Mouse (Mus musculus): Measurements from ENCODE around the gene Rbbp5. TPM values are rescaled to one million over a fixed set of nuclear protein-coding genes. Genes with fewer than 3 reads are reported as not detected.

Gene Rbbp5
- polyA plus RNA-seq, 1 experiment from 2014 or later: 16.5 TPM

GRCm38 (mm10) chr1:132436960-132437359, 40.2 kb upstream of the Rbbp5 start:
- H3K9ac ChIP-seq (replicated peaks; ENCODE audit: low read depth): no peak overlapping the region
- H3K36me3 ChIP-seq (ENCODE audit: insufficient read depth, low read length): peaks cover 8% of the 10 kb centered on the region
- TF ChIP-seq CTCF (IDR thresholded peaks at IDR 0.05): no peak
- no peak for TF ChIP-seq EP300 (IDR thresholded peaks at IDR 0.05)
- 77% methylated on average over 1 of the region's 1 CpGs for WGBS
- no peak overlapping the region for H3K4me2 ChIP-seq (replicated peaks; ENCODE audit: low read depth, low read length)
- H3K27me3 ChIP-seq (replicated peaks; ENCODE audit: insufficient read depth, low read length): no peaks in the 10 kb centered on the region
- H3K4me1 ChIP-seq (ENCODE audit: insufficient read depth, low read depth, low read length): peaks cover 9% of the 10 kb centered on the region
- DNase-seq (ENCODE audit: low spot score) (no peak), ATAC-seq (0 out of 2 replicates have a peak, but pooled peaks have one; percentile 11)
- no peaks in the 10 kb centered on the region for H3K9me3 ChIP-seq (ENCODE audit: low read length)
- no peak overlapping the region; the same call in 1 of the 2 replicates for H3K27ac ChIP-seq (ENCODE audit: low read length)
- H3K4me3 ChIP-seq (ENCODE audit: low read depth, low read length): no peak overlapping the region

- ATAC-seq (no peak), DNase-seq (ENCODE audit: low spot score) (no peak)
- WGBS: 77% methylated on average over 5 of the region's 5 CpGs
- peaks cover 9% of the 10 kb centered on the region for H3K4me1 ChIP-seq (ENCODE audit: insufficient read depth, low read depth, low read length)
- TF ChIP-seq CTCF (IDR thresholded peaks at IDR 0.05) (no peak), EP300 (IDR thresholded peaks at IDR 0.05) (no peak)
- H3K36me3 ChIP-seq (ENCODE audit: insufficient read depth, low read length): peaks cover 8% of the 10 kb centered on the region
- H3K9ac ChIP-seq (replicated peaks; ENCODE audit: low read depth): no peak overlapping the region
- no peaks in the 10 kb centered on the region for H3K27me3 ChIP-seq (replicated peaks; ENCODE audit: insufficient read depth, low read length)
- no peak overlapping the region for H3K27ac ChIP-seq (ENCODE audit: low read length)
- no peak overlapping the region for H3K4me2 ChIP-seq (replicated peaks; ENCODE audit: low read depth, low read length)
- H3K9me3 ChIP-seq (ENCODE audit: low read length): no peaks in the 10 kb centered on the region
- H3K4me3 ChIP-seq (ENCODE audit: low read depth, low read length): no peak overlapping the region
These were observed 39.8 kb upstream of the Rbbp5 start for GRCm38 (mm10) chr1:132437389-132437788.

- H3K4me3 ChIP-seq (ENCODE audit: low read depth, low read length): no peak overlapping the region
- ATAC-seq: no peak
- no peaks in the 10 kb centered on the region for H3K27me3 ChIP-seq (replicated peaks; ENCODE audit: insufficient read depth, low read length)
- no peak overlapping the region for H3K27ac ChIP-seq (ENCODE audit: low read length)
- peak; percentile 40; the same call in 1 of the 2 replicates for TF ChIP-seq CTCF (IDR thresholded peaks at IDR 0.05)
- TF ChIP-seq EP300 (IDR thresholded peaks at IDR 0.05): no peak
- DNase-seq (ENCODE audit: low spot score): no peak
- H3K9me3 ChIP-seq (ENCODE audit: low read length): no peaks in the 10 kb centered on the region
- H3K4me1 ChIP-seq (ENCODE audit: insufficient read depth, low read depth, low read length): no peaks in the 10 kb centered on the region
- no peak overlapping the region for H3K9ac ChIP-seq (replicated peaks; ENCODE audit: low read depth)
- no peak overlapping the region for H3K4me2 ChIP-seq (replicated peaks; ENCODE audit: low read depth, low read length)
- WGBS: 70% methylated on average over 1 of the region's 1 CpGs
- H3K36me3 ChIP-seq (ENCODE audit: insufficient read depth, low read length): peaks cover 8% of the 10 kb centered on the region
These were observed 36.2 kb upstream of the Rbbp5 start for GRCm38 (mm10) chr1:132440896-132441435.

DNA sequence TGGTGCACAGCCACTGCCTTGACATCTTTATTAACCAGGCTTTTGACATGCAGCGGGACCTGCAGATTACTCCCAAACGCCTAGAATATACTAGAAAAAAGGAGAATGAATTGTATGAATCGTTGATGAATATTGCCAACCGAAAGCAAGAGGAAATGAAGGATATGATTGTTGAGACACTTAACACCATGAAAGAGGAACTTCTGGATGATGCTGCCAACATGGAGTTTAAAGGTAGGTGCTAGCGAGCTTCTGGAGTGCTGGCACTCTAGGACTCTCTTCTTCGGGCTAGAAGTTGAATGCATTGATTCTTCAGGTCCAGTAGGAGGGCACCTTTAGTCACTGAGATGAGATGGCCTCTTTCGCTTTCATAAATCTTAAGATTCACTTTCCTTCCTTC, 27.4 kb upstream of the Rbbp5 start:
- Histone ChIP-seq H3K9ac (replicated peaks; ENCODE audit: low read depth) (no peak overlapping the region), H3K4me3 (ENCODE audit: low read depth, low read length) (no peak overlapping the region), H3K9me3 (ENCODE audit: low read length) (no peaks in the 10 kb centered on the region), H3K27ac (ENCODE audit: low read length) (no peak overlapping the region), H3K4me2 (replicated peaks; ENCODE audit: low read depth, low read length) (no peak overlapping the region), H3K27me3 (replicated peaks; ENCODE audit: insufficient read depth, low read length) (no peaks in the 10 kb centered on the region), H3K4me1 (ENCODE audit: insufficient read depth, low read depth, low read length) (no peaks in the 10 kb centered on the region), H3K36me3 (ENCODE audit: insufficient read depth, low read length) (peaks cover 4% of the 10 kb centered on the region; the same call in 1 of the 2 replicates)
- WGBS: 87% methylated on average over 7 of the region's 7 CpGs
- TF ChIP-seq CTCF (IDR thresholded peaks at IDR 0.05) (no peak), EP300 (IDR thresholded peaks at IDR 0.05) (no peak)
- ATAC-seq: no peak
- no peak for DNase-seq (ENCODE audit: low spot score)

DNA sequence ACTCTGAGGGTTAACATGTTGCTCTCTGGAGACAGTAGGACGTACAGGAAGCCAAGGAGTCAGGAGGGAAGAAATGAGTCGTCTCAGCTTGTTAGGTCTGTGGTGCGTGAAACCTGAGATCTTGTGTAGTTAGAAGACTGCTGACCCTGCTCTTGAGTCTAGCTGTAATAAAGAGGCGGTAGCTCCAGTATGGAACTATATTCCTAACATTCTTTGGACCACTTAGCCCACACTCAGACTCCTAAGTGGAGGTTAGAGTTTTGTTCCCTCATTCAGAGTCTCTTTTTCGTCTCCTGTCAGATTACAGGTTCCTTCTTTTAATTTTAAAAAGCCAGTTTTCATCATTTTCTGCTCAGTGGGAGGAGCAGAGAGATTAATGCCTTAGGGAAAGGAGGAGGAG, 12.5 kb upstream of the Rbbp5 start:
- ATAC-seq: peak; percentile 81
- Histone ChIP-seq H3K9ac (replicated peaks; ENCODE audit: low read depth) (no peak overlapping the region), H3K4me2 (replicated peaks; ENCODE audit: low read depth, low read length) (no peak overlapping the region), H3K9me3 (ENCODE audit: low read length) (no peaks in the 10 kb centered on the region), H3K27ac (ENCODE audit: low read length) (peak overlapping the region; percentile 32; the same call in 1 of the 2 replicates), H3K4me3 (ENCODE audit: low read depth, low read length) (no peak overlapping the region), H3K4me1 (ENCODE audit: insufficient read depth, low read depth, low read length) (no peaks in the 10 kb centered on the region), H3K36me3 (ENCODE audit: insufficient read depth, low read length) (peaks cover 29% of the 10 kb centered on the region), H3K27me3 (replicated peaks; ENCODE audit: insufficient read depth, low read length) (no peaks in the 10 kb centered on the region)
- no peak for TF ChIP-seq CTCF (IDR thresholded peaks at IDR 0.05)
- peak; percentile 69 for TF ChIP-seq EP300 (IDR thresholded peaks at IDR 0.05)
- 50% methylated on average over 5 of the region's 5 CpGs for whole genome bisulfite sequencing
- DNase-seq (ENCODE audit: low spot score): peak; percentile 56

GRCm38 (mm10) chr1:132468926-132469325, 8.2 kb upstream of the Rbbp5 start:
- peaks cover 6% of the 10 kb centered on the region for H3K36me3 ChIP-seq (ENCODE audit: insufficient read depth, low read length)
- ATAC-seq (0 out of 2 replicates have a peak, but pooled peaks have one; percentile 11), DNase-seq (ENCODE audit: low spot score) (no peak)
- H3K4me3 ChIP-seq (ENCODE audit: low read depth, low read length): no peak overlapping the region
- no peaks in the 10 kb centered on the region for H3K4me1 ChIP-seq (ENCODE audit: insufficient read depth, low read depth, low read length)
- no peak overlapping the region for H3K27ac ChIP-seq (ENCODE audit: low read length)
- TF ChIP-seq EP300 (IDR thresholded peaks at IDR 0.05): no peak
- no peak for TF ChIP-seq CTCF (IDR thresholded peaks at IDR 0.05)
- H3K27me3 ChIP-seq (replicated peaks; ENCODE audit: insufficient read depth, low read length): no peaks in the 10 kb centered on the region
- H3K9me3 ChIP-seq (ENCODE audit: low read length): no peaks in the 10 kb centered on the region
- no peak overlapping the region for H3K9ac ChIP-seq (replicated peaks; ENCODE audit: low read depth)
- H3K4me2 ChIP-seq (replicated peaks; ENCODE audit: low read depth, low read length): no peak overlapping the region
